Mouse (Mus musculus) lung, adult 2 months (tissue): ENCODE results near the gene U2af2.

Experiments used
- CTCF ChIP-seq: fragments of 200-500 bp; IDR thresholded peaks from 2 replicates; pipeline ENCODE4 v1.5.1; 2011; ENCODE audit warnings: mild to moderate bottlenecking, low read length, control low read depth; ENCODE audit not compliant: insufficient read depth
- POLR2A ChIP-seq: fragments of 200-500 bp; IDR thresholded peaks from 2 replicates; pipeline ENCODE4 v1.6.1; 2011; ENCODE audit warnings: low read depth, mild to moderate bottlenecking, control low read depth, low read length, borderline replicate concordance; ENCODE audit errors: extremely low read depth

- TF ChIP-seq CTCF (no peak), POLR2A (no peak)
These were observed 30.4 kb downstream of the U2af2 start for GRCm38 (mm10) chr7:5092381-5092780.
